Mouse (Mus musculus): ENCODE measurements around the gene Best3. TPM values are rescaled to one million over a fixed set of nuclear protein-coding genes. Genes with fewer than 3 reads are reported as not detected.

Gene Best3
- 0.18 and 0.20 TPM in 2 replicates for polyA plus RNA-seq (2016; fragmentation: Nextera tagmentation; extraction: Ambion mirVana)

DNA sequence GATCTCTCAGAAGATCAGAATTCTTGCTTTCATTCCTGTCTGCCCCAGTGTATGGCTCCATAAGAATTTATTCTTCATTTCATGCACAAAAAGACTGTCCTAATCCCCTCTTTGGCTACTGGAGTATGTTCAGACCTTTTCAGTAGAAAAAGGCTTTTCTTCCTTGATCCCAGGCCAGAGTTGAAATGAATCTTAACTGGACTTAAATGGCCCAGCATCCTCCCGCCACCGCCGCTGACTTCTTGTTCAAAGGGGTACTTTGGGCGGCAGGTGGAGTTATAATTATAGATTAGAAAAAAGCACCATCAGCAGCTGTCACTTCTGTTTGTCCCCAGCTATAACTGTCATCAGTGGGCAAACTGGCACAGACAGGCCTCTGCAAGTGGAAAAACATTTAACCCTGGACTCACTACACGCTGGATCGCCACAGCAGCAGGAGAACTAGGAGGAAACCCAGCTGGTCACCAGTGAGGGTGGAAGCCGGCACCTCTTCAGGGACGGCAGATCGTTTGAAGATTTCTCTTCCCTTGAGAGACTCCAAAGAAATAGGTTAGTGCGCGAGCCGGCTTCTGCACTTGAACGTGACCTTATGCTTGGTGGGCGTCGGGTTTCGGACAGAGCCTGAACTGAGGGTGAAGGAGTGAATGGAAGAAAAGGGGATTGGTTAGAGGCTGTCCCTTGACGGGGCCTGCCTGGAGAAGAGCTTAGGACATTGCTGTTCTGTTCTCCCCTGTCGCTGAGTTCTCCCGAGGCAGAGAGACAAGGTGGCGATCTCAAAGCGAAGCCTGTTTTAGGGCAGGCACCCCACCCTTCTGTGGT, at the start of gene Best3:
Gene Best3 (plus strand): TSS at position 51 of the 819 bp plus-strand sequence.
- H3K27me3 ChIP-seq (ENCODE audit: insufficient read depth, poor library complexity, severe bottlenecking) = no peaks in the 10 kb centered on the region
- no peaks in the 10 kb centered on the region for H3K36me3 ChIP-seq
- H3K9me3 ChIP-seq = no peaks in the 10 kb centered on the region
- 48% methylated on average over 21 of the region's 21 CpGs for WGBS
- no peak within 1 kb of the TSS for H3K4me3 ChIP-seq
- H3K4me1 ChIP-seq = peaks cover 16% of the 10 kb centered on the region
- DNase-seq (ENCODE audit: low spot score) = no peak
- peak within 1 kb of the TSS; percentile 48; the same call in 1 of the 2 replicates for H3K27ac ChIP-seq

DNA sequence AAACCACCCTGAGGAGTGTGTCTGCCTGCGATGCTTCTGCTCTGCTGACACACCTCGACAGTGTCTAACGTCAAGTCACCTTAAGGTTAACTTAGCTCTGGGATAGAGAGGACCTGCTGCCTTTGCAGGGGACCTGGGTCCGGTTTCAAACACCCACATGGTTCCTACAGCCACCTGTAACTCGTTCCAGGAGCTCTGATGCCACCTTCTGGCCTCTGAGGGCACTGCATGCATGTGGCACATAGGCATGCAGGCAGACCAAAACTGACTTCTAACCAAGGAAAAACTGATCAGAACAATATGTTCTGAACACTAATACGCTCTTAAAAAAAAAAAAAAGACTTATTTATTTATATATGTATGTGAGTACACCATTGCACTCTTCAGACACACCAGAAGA, 43.1 kb upstream of the Best3 start:
- peaks cover 23% of the 10 kb centered on the region for H3K4me1 ChIP-seq
- 88% methylated on average over 6 of the region's 6 CpGs for WGBS
- peaks cover 31% of the 10 kb centered on the region for H3K36me3 ChIP-seq
- H3K9me3 ChIP-seq = 0 out of 2 replicates have a peak, but pooled peaks cover 5% of the 10 kb centered on the region
- H3K4me3 ChIP-seq = no peak overlapping the region
- no peaks in the 10 kb centered on the region for H3K27me3 ChIP-seq (ENCODE audit: insufficient read depth, poor library complexity, severe bottlenecking)
- DNase-seq (ENCODE audit: low spot score) = no peak
- H3K27ac ChIP-seq = no peak overlapping the region

DNA sequence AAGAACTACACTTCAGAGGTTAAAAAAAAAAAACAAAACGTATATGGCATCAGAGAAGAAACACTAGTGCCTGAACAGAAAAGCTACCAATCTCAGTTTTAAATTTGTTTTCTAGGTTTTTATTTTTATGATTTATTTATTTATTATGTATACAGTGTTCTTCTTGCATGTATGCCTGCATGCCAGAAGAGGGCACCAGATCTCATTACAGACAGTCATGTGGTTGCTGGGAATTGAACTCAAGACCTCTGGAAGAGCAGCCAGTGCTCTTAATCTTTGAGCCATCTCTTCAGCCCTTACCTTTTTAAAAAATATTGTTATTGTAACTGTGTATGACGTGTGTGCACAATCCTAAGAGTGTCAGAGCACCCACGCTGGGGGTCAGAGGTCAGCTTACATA, 42.0 kb upstream of the Best3 start:
- no peak overlapping the region for H3K4me3 ChIP-seq
- H3K36me3 ChIP-seq = peaks cover 20% of the 10 kb centered on the region
- no peak for DNase-seq (ENCODE audit: low spot score)
- peaks cover 34% of the 10 kb centered on the region for H3K4me1 ChIP-seq
- no peak overlapping the region for H3K27ac ChIP-seq
- 87% methylated on average over 3 of the region's 3 CpGs for WGBS
- H3K9me3 ChIP-seq = 0 out of 2 replicates have a peak, but pooled peaks cover 5% of the 10 kb centered on the region
- H3K27me3 ChIP-seq (ENCODE audit: insufficient read depth, poor library complexity, severe bottlenecking) = no peaks in the 10 kb centered on the region

DNA sequence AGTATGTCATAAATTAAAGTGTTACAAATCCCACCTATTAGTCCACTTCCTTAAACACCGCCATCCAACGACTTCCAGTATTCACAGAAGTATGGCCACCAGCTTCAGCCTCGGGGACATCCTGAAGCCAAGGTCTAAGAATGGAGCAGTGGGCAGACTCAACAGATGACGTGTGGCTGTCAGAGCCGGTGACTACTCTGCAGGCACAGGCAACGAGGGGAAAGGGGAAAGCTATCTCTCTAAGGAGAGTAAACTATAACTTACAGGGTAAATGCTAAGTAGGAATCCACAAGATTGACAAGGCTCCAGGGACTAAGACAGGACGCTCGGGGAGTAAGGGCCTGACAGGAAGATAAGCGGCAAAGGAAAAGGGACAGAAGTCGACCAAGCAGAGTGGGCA, 41.2 kb upstream of the Best3 start:
- H3K27me3 ChIP-seq (ENCODE audit: insufficient read depth, poor library complexity, severe bottlenecking) = no peaks in the 10 kb centered on the region
- peaks cover 17% of the 10 kb centered on the region for H3K36me3 ChIP-seq
- 0 out of 2 replicates have a peak, but pooled peaks cover 5% of the 10 kb centered on the region for H3K9me3 ChIP-seq
- peak overlapping the region; percentile 31; the same call in 1 of the 2 replicates for H3K4me3 ChIP-seq
- 34% methylated on average over 10 of the region's 10 CpGs for WGBS
- H3K4me1 ChIP-seq = peaks cover 39% of the 10 kb centered on the region
- DNase-seq (ENCODE audit: low spot score) = no peak
- H3K27ac ChIP-seq = peak overlapping the region; percentile 79

DNA sequence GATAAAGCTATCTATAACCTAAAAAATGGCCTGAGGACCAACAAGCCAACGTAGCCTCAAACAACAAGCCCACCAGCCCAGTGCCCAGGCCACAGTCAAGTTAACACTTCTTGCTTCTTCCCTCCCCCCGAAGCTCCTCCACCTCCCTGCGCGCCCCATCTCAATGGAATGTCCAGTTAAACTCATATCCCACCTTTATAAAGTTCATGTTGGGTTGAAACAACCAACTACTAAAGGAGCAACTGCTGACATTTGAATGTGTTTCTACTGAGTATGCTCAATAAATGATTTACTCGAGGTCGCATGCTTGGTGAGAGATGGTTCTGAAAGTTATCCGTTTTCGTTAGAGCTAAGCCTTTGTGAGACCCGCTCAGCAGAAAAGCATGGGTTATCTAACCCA, 37.7 kb upstream of the Best3 start:
- WGBS = 81% methylated on average over 9 of the region's 9 CpGs
- peaks cover 44% of the 10 kb centered on the region for H3K4me1 ChIP-seq
- H3K9me3 ChIP-seq = no peaks in the 10 kb centered on the region
- H3K27ac ChIP-seq = no peak overlapping the region
- no peaks in the 10 kb centered on the region for H3K27me3 ChIP-seq (ENCODE audit: insufficient read depth, poor library complexity, severe bottlenecking)
- 0 out of 2 replicates have a peak, but pooled peaks cover 6% of the 10 kb centered on the region for H3K36me3 ChIP-seq
- DNase-seq (ENCODE audit: low spot score) = no peak
- peak overlapping the region; percentile 91 for H3K4me3 ChIP-seq

DNA sequence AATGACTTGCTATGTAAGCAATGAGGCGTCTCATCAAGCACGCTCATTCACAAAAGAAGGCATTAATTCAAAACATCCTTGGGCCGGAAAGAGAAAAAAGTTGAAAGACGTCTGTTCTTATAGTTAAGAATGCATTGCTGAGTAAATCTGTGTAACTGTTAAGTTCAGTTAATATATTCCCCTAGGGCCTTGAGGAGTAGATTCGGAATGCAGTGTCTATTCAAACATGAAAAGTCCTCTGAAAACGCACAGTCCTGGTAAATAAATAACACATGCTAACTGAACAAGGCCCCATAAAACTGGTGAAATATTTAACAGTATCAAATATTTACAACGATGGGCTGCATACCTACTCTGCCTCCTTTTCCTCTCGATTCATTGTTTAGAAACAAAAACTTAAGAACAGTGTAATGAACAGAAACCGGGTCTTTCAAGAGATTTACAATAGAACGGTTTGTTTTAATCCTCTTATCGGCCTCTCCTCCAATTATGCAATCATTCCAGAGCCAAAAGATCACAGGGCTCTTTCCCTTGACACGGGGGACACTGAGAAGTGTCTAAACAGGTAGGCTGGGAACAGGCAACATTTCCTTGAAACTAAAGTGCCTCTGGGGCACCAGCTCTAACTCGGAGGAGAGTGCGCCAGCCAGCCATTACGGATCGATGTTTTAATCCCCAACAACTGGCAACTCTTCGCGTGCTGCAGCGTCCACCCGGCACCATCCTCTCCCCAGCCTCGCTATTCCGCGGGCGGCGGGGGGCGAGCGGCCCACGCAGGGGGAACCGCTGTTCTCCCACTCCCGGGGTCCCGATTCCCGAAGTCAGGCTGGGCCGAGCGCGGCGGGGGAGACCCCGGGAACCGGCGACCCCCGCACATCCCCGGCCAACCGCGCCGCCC, 36.8 kb upstream of the Best3 start:
- no peaks in the 10 kb centered on the region for H3K27me3 ChIP-seq (ENCODE audit: insufficient read depth, poor library complexity, severe bottlenecking)
- H3K9me3 ChIP-seq = no peaks in the 10 kb centered on the region
- peak overlapping the region; percentile 91 for H3K4me3 ChIP-seq
- H3K4me1 ChIP-seq = peaks cover 44% of the 10 kb centered on the region
- no peak for DNase-seq (ENCODE audit: low spot score)
- WGBS = 4% methylated on average over 44 of the region's 44 CpGs
- peak overlapping the region; percentile 93 for H3K27ac ChIP-seq
- 0 out of 2 replicates have a peak, but pooled peaks cover 7% of the 10 kb centered on the region for H3K36me3 ChIP-seq

DNA sequence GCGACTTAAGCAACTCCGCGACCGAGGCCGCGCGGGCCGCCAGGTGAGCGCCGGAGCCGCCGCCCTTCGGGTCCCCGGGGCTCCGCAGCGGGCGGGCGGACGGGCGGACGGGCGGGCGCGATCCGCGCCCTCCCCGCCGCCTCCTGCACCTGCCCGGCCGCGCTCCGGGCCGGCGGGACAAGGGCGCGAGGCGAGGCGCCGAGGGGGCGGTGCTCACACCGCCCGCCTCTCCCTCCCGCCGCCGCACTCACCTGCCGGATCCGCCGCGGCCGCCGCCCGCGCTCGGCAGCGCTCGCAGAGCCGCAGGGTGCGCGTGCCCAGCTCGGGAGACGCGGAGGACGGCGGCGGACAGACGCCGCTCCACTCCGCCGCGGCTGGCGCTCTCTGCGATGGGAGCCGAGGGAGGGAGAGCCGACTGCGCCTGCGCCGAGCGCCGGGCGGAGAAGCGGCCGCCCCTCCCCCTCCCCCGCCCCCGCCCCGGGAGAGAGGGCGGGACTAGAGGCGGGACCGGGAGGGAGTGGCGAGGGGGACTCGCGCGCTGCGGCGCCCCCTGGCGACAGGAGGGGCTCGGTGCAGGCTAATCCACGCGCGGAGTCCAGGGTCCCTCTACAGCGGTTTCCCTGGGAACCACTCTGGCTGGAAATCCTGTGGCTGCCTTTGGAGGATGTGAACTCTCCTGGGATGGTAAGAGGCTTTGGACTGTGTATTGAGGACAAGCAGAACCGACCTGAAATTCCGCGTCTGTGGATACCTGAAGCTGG, 35.9 kb upstream of the Best3 start, which contains the start of gene Rab3ip:
Gene Rab3ip (minus strand): TSS at position 761 of the 761 bp plus-strand sequence.
- WGBS = 1% methylated on average over 83 of the region's 103 CpGs

DNA sequence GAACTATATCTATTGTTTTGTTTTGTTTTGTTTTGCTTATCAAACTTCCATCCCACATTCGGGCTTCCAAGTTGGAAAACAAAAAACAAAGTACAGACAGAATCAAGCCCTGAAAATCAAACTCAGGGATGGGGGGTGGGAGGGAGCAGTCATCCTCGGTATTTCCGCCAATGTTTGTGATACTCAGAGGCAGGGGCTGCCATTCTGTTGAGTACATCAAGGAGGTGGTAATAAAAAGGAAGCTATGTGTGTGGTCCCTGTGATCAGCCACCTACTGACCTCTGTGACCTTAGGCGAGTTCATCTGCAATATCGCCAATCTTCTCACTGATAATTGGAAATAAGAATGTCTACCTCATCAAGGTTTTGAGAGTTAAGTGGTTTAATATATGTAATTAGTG, 35.2 kb upstream of the Best3 start:
- WGBS = 34% methylated on average over 5 of the region's 5 CpGs
- Histone ChIP-seq H3K4me1 (peaks cover 32% of the 10 kb centered on the region), H3K36me3 (0 out of 2 replicates have a peak, but pooled peaks cover 7% of the 10 kb centered on the region), H3K9me3 (no peaks in the 10 kb centered on the region), H3K27ac (peak overlapping the region; percentile 93; the same call in 1 of the 2 replicates), H3K4me3 (peak overlapping the region; percentile 91), H3K27me3 (ENCODE audit: insufficient read depth, poor library complexity, severe bottlenecking) (no peaks in the 10 kb centered on the region)
- DNase-seq (ENCODE audit: low spot score) = no peak

More for the DNA sequence above, 35.9 kb upstream of the Best3 start, which contains the start of gene Rab3ip:
- DNase-seq (ENCODE audit: low spot score) = peak; percentile 95
- Histone ChIP-seq H3K4me1 (peaks cover 39% of the 10 kb centered on the region), H3K9me3 (no peaks in the 10 kb centered on the region), H3K27ac (peak within 1 kb of the TSS; percentile 93), H3K36me3 (0 out of 2 replicates have a peak, but pooled peaks cover 7% of the 10 kb centered on the region), H3K4me3 (peak within 1 kb of the TSS; percentile 91), H3K27me3 (ENCODE audit: insufficient read depth, poor library complexity, severe bottlenecking) (no peaks in the 10 kb centered on the region)

DNA sequence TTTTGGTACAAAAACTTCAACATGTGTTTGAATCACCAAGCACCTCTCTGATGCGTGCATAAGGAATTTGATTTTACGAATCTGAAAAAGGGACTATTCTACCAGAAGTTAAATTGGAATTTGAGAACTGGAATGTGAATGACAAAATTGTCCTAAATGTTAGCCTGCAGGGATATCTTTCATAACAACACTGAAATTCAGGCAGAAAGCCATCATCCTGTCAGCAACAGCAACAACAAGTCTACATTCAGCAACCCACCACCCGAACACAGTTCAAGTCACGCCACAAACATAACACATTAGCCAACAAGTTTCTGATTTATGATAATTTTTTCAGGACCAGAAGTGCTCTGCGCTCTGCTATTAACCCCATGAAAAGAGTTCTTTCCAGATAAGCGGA, 30.9 kb upstream of the Best3 start:
- no peak for DNase-seq (ENCODE audit: low spot score)
- Histone ChIP-seq H3K9me3 (no peaks in the 10 kb centered on the region), H3K4me3 (no peak overlapping the region), H3K4me1 (peaks cover 7% of the 10 kb centered on the region; the same call in 1 of the 2 replicates), H3K27ac (no peak overlapping the region), H3K27me3 (ENCODE audit: insufficient read depth, poor library complexity, severe bottlenecking) (no peaks in the 10 kb centered on the region), H3K36me3 (0 out of 2 replicates have a peak, but pooled peaks cover 10% of the 10 kb centered on the region)
- WGBS = 90% methylated on average over 6 of the region's 6 CpGs

DNA sequence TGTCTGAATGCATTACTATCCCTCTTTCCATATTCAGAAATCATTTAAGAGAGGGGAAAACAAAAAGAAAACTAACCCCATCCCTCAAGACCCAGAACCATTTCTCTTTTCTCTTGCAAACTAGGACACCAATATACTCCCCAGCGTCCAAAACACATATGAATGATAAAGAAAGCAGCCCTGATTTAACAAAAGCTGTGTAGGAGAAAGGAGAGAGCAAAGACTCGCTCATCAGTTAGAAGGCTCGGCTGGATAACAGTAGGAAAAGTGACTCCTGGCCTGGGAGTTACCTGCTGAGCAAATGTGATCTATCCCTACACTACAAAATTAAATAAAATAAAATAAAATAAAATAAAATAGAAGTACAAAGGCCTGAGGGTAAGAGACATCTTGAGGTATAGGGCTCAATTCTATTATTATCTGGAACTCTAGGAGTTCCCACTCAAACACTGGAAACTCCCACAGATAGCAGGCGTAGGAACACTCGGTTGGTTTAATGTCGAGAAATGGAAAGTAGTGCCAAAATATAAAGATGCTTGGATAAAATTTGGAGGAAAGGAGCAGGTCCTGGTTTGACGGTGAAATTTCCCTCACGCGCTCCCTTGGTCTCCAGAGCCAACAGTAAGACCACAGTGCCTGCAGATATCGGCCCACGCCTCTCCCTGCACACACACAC, 29.5 kb upstream of the Best3 start:
- 91% methylated on average over 11 of the region's 11 CpGs for WGBS
- H3K9me3 ChIP-seq = no peaks in the 10 kb centered on the region
- H3K27ac ChIP-seq = no peak overlapping the region
- no peak overlapping the region for H3K4me3 ChIP-seq
- no peak for DNase-seq (ENCODE audit: low spot score)
- H3K27me3 ChIP-seq (ENCODE audit: insufficient read depth, poor library complexity, severe bottlenecking) = no peaks in the 10 kb centered on the region
- peaks cover 4% of the 10 kb centered on the region; the same call in 1 of the 2 replicates for H3K4me1 ChIP-seq
- H3K36me3 ChIP-seq = 0 out of 2 replicates have a peak, but pooled peaks cover 10% of the 10 kb centered on the region

DNA sequence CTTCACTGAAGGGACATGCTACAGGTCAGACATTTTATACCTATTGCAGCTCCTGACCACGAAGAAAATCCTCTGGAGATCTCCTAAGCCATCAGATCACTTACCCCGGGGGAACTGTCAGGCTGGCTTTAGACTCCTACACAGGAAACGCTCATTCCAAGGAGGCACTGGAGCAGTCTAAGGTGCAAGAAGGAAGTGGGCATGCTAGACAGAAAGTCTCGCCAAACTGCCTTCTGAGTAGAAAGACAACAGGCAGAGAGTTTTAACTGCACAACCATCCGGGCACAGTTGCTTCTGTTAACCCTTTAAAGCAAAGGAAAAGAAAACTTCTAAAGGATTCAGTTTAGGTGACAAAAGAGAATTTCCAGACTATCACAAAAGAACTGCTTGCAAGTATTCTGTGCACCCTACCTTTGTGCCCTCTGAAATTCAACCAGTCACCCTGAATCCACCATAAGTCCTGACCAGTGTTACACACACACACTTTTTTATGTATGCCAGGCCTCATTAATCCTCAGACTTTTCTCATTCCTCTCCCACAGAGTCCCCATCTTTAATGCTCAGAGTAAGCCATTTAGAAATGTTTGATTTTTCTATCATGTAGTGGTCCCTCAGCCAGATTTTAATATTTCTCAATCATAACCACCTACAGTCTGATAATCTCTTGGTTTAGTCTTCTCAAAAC, 28.1 kb upstream of the Best3 start:
- DNase-seq (ENCODE audit: low spot score) = no peak
- Histone ChIP-seq H3K27ac (no peak overlapping the region), H3K36me3 (0 out of 2 replicates have a peak, but pooled peaks cover 7% of the 10 kb centered on the region), H3K4me3 (no peak overlapping the region), H3K27me3 (ENCODE audit: insufficient read depth, poor library complexity, severe bottlenecking) (no peaks in the 10 kb centered on the region), H3K4me1 (peaks cover 7% of the 10 kb centered on the region; the same call in 1 of the 2 replicates), H3K9me3 (no peaks in the 10 kb centered on the region)
- WGBS = 44% methylated on average over 5 of the region's 5 CpGs

Data from heart, embryonic 10.5 days (tissue).